Mouse (Mus musculus) splenic B cell, adult 2 months (primary cell): Measurements from ENCODE around the gene Carmil1.

Experiments used
- DNase-seq: peaks from one replicate; pipeline ENCODE4 v3.0.0-alpha.2; 2011; ENCODE audit warnings: low read depth, low spot score
- H3K27me3 ChIP-seq: 2 replicates; pipeline ENCODE4 v1.6.1; 2012; ENCODE audit warnings: mild to moderate bottlenecking, low read length, moderate library complexity, mixed read lengths; ENCODE audit not compliant: control insufficient read depth, poor library complexity, insufficient read depth, severe bottlenecking
- H3K36me3 ChIP-seq: 2 replicates; pipeline ENCODE4 v1.6.1; 2012; ENCODE audit warnings: mild to moderate bottlenecking, low read length, moderate library complexity, mixed read lengths; ENCODE audit not compliant: control insufficient read depth, poor library complexity, insufficient read depth, severe bottlenecking

Gene Carmil1

GRCm38 (mm10) chr13:24101157-24102130 lies 179.2 kb downstream of the Carmil1 start:
- DNase-seq, result no peak
- H3K27me3 ChIP-seq, result no peaks in the 10 kb centered on the region
- H3K36me3 ChIP-seq, result 0 out of 2 replicates have a peak, but pooled peaks cover 4% of the 10 kb centered on the region

GRCm38 (mm10) chr13:24100516-24101094 lies 180.0 kb downstream of the Carmil1 start:
- DNase-seq, result no peak
- Histone ChIP-seq H3K27me3 (no peaks in the 10 kb centered on the region), H3K36me3 (0 out of 2 replicates have a peak, but pooled peaks cover 4% of the 10 kb centered on the region)

GRCm38 (mm10) chr13:24096573-24096972 lies 184.0 kb downstream of the Carmil1 start:
- no peak for DNase-seq
- Histone ChIP-seq H3K27me3 (no peaks in the 10 kb centered on the region), H3K36me3 (0 out of 2 replicates have a peak, but pooled peaks cover 4% of the 10 kb centered on the region)

- peak; percentile 47 for DNase-seq
- Histone ChIP-seq H3K36me3 (0 out of 2 replicates have a peak, but pooled peaks cover 3% of the 10 kb centered on the region), H3K27me3 (no peaks in the 10 kb centered on the region)
These were observed 185.6 kb downstream of the Carmil1 start for GRCm38 (mm10) chr13:24094825-24095547.

GRCm38 (mm10) chr13:24093108-24093507 lies 187.5 kb downstream of the Carmil1 start:
- no peak for DNase-seq
- 0 out of 2 replicates have a peak, but pooled peaks cover 3% of the 10 kb centered on the region for H3K36me3 ChIP-seq

GRCm38 (mm10) chr13:24092073-24092472 lies 188.5 kb downstream of the Carmil1 start:
- no peak for DNase-seq

More at GRCm38 (mm10) chr13:24093108-24093507, 187.5 kb downstream of the Carmil1 start:
- no peaks in the 10 kb centered on the region for H3K27me3 ChIP-seq

GRCm38 (mm10) chr13:24082153-24082552 lies 198.4 kb downstream of the Carmil1 start:
- no peak for DNase-seq
- Histone ChIP-seq H3K27me3 (no peaks in the 10 kb centered on the region), H3K36me3 (peaks cover 2% of the 10 kb centered on the region)

More at GRCm38 (mm10) chr13:24092073-24092472, 188.5 kb downstream of the Carmil1 start:
- H3K36me3 ChIP-seq, result 0 out of 2 replicates have a peak, but pooled peaks cover 3% of the 10 kb centered on the region
- no peaks in the 10 kb centered on the region for H3K27me3 ChIP-seq

GRCm38 (mm10) chr13:24081698-24082097 lies 198.9 kb downstream of the Carmil1 start:
- no peaks in the 10 kb centered on the region for H3K27me3 ChIP-seq
- DNase-seq, result no peak
- peaks cover 2% of the 10 kb centered on the region for H3K36me3 ChIP-seq

- no peak for DNase-seq
- H3K27me3 ChIP-seq, result no peaks in the 10 kb centered on the region
- H3K36me3 ChIP-seq, result peaks cover 8% of the 10 kb centered on the region; the same call in 1 of the 2 replicates
These were observed 208.0 kb downstream of the Carmil1 start for GRCm38 (mm10) chr13:24072588-24072987.

- no peak for DNase-seq
- Histone ChIP-seq H3K27me3 (no peaks in the 10 kb centered on the region), H3K36me3 (peaks cover 2% of the 10 kb centered on the region; the same call in 1 of the 2 replicates)
These were observed 213.0 kb downstream of the Carmil1 start for GRCm38 (mm10) chr13:24067553-24067952.

GRCm38 (mm10) chr13:24065536-24065935 lies 215.1 kb downstream of the Carmil1 start:
- no peak for DNase-seq
- no peaks in the 10 kb centered on the region for H3K27me3 ChIP-seq
- H3K36me3 ChIP-seq, result peaks cover 4% of the 10 kb centered on the region

GRCm38 (mm10) chr13:24062770-24063169 lies 217.8 kb downstream of the Carmil1 start:
- no peak for DNase-seq
- no peaks in the 10 kb centered on the region for H3K27me3 ChIP-seq
- H3K36me3 ChIP-seq, result peaks cover 4% of the 10 kb centered on the region

GRCm38 (mm10) chr13:24055072-24055869 lies 225.3 kb downstream of the Carmil1 start:
- H3K27me3 ChIP-seq, result no peaks in the 10 kb centered on the region
- no peak for DNase-seq
- H3K36me3 ChIP-seq, result no peaks in the 10 kb centered on the region

- no peaks in the 10 kb centered on the region for H3K27me3 ChIP-seq
- no peak for DNase-seq
- no peaks in the 10 kb centered on the region for H3K36me3 ChIP-seq
These were observed 229.1 kb downstream of the Carmil1 start for GRCm38 (mm10) chr13:24051496-24051895.
